Mouse (Mus musculus) spleen, adult 2 months (tissue): ENCODE data around the gene Gadd45gip1.

ENCODE experiments used
- CTCF ChIP-seq: fragments of 200-500 bp; IDR thresholded peaks from 2 replicates; pipeline ENCODE4 v1.5.1; 2011; ENCODE audit warnings: mild to moderate bottlenecking, inconsistent platforms; ENCODE audit not compliant: insufficient read depth, insufficient read length, insufficient replicate concordance; ENCODE audit errors: extremely low read depth
- POLR2A ChIP-seq: fragments of 200-500 bp; IDR thresholded peaks from 2 replicates; pipeline ENCODE4 v1.6.1; 2011; ENCODE audit warnings: low read depth, low read length, inconsistent platforms

DNA sequence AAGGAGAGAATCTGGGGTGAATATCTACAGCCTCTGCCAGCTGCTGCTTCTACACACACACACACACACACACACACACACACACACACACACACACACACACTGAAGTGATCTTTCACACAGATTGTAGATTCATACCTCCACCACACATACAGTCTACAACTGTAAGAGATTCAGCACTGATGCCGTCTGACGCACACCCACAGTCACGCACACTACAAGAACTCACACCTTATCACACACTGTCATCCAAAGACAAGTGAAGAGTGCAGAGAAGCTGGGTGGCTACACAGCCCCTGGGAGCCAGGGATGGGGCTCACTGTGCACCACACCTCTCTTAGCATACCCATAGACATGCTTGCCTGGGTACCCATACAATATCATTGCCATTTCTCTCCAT, 17.5 kb upstream of the Gadd45gip1 start:
- TF ChIP-seq CTCF (no peak), POLR2A (no peak)
